Mouse (Mus musculus) neural tube, embryonic 15.5 days (tissue): ENCODE measurements around the gene Crispld2. TPM values are rescaled to one million over a fixed set of nuclear protein-coding genes. Genes with fewer than 3 reads are reported as not detected.

Experiments used
- ATAC-seq: fragments of 200-750 bp; cut with Nextera tagmentation; 2 replicates; pipeline ENCODE4 v1.8.0; 2017; ENCODE audit warnings: mild to moderate bottlenecking, moderate TSS enrichment, moderate library complexity; ENCODE audit not compliant: low FRiP score
- H3K27ac ChIP-seq: fragments of 300-500 bp; sonication (generic); replicated peaks from 2 replicates; pipeline ENCODE4 v1.5.1; 2015; ENCODE audit warnings: mild to moderate bottlenecking, inconsistent platforms
- H3K27me3 ChIP-seq: fragments of 300-500 bp; sonication (generic); replicated peaks from 2 replicates; pipeline ENCODE4 v1.6.1; 2015; ENCODE audit warnings: inconsistent platforms
- H3K36me3 ChIP-seq: fragments of 300-500 bp; sonication (generic); 2 replicates; pipeline ENCODE4 v1.6.1; 2015; ENCODE audit warnings: inconsistent platforms
- H3K4me1 ChIP-seq: fragments of 300-500 bp; sonication (generic); 2 replicates; pipeline ENCODE4 v1.6.1; 2015; ENCODE audit warnings: inconsistent platforms
- H3K4me2 ChIP-seq: fragments of 300-500 bp; sonication (generic); 2 replicates; pipeline ENCODE4 v1.6.1; 2015; ENCODE audit warnings: inconsistent platforms, mild to moderate bottlenecking, moderate library complexity
- H3K4me3 ChIP-seq: fragments of 300-500 bp; sonication (generic); replicated peaks from 2 replicates; pipeline ENCODE4 v1.5.1; 2015; ENCODE audit warnings: mild to moderate bottlenecking, inconsistent platforms
- H3K9ac ChIP-seq: fragments of 300-500 bp; sonication (generic); replicated peaks from 2 replicates; pipeline ENCODE4 v1.6.1; 2015; ENCODE audit warnings: mild to moderate bottlenecking, inconsistent platforms
- H3K9me3 ChIP-seq: fragments of 300-500 bp; sonication (generic); replicated peaks from 2 replicates; pipeline ENCODE4 v1.6.1; 2016; ENCODE audit warnings: inconsistent platforms
- WGBS: fragments of 180-500 bp; shearing (Covaris S2); methylation state at CpG from one replicate; pipeline ENCODE4 v1.1.7; 2015; ENCODE audit warnings: mixed read lengths; 5-methylcytosine and 5-hydroxymethylcytosine counted together
- polyA plus RNA-seq: library from polyadenylated mRNA; unstranded; fragments of >200 nt; fragmentation: Nextera tagmentation; extraction: Ambion mirVana; gene quantifications from 2 replicates; pipeline ENCODE4 v1.2.1, GENCODE M21; 2015

The Crispld2 gene
- polyA plus RNA-seq, 1 experiment from 2014 or later: 2.6 TPM

GRCm38 (mm10) chr8:120051908-120052307 is 59.7 kb downstream of the Crispld2 start:
- no peak for ATAC-seq
- H3K36me3 ChIP-seq: no peaks in the 10 kb centered on the region
- no peak overlapping the region for H3K9ac ChIP-seq
- H3K9me3 ChIP-seq: no peaks in the 10 kb centered on the region
- 89% methylated on average over 4 of the region's 4 CpGs for whole genome bisulfite sequencing
- no peak overlapping the region for H3K4me2 ChIP-seq
- no peak overlapping the region for H3K4me3 ChIP-seq
- H3K4me1 ChIP-seq: no peaks in the 10 kb centered on the region
- no peak overlapping the region for H3K27ac ChIP-seq
- H3K27me3 ChIP-seq: no peaks in the 10 kb centered on the region

- Histone ChIP-seq H3K4me2 (no peak overlapping the region), H3K36me3 (no peaks in the 10 kb centered on the region), H3K27me3 (no peaks in the 10 kb centered on the region), H3K9me3 (no peaks in the 10 kb centered on the region), H3K4me1 (no peaks in the 10 kb centered on the region), H3K27ac (no peak overlapping the region), H3K4me3 (no peak overlapping the region), H3K9ac (no peak overlapping the region)
- no peak for ATAC-seq
- 84% methylated on average over 8 of the region's 8 CpGs for WGBS
These were observed 60.1 kb downstream of the Crispld2 start for GRCm38 (mm10) chr8:120052318-120052717.

GRCm38 (mm10) chr8:120054833-120055232 is 62.6 kb downstream of the Crispld2 start:
- Histone ChIP-seq H3K27ac (no peak overlapping the region), H3K4me3 (no peak overlapping the region), H3K36me3 (no peaks in the 10 kb centered on the region), H3K4me2 (no peak overlapping the region), H3K9me3 (no peaks in the 10 kb centered on the region), H3K4me1 (no peaks in the 10 kb centered on the region), H3K9ac (no peak overlapping the region), H3K27me3 (no peaks in the 10 kb centered on the region)
- 91% methylated on average over 3 of the region's 3 CpGs for WGBS
- no peak for ATAC-seq

GRCm38 (mm10) chr8:120057078-120057477 is 64.8 kb downstream of the Crispld2 start:
- Histone ChIP-seq H3K36me3 (no peaks in the 10 kb centered on the region), H3K4me1 (no peaks in the 10 kb centered on the region), H3K9me3 (no peaks in the 10 kb centered on the region), H3K4me2 (no peak overlapping the region), H3K4me3 (no peak overlapping the region), H3K27me3 (no peaks in the 10 kb centered on the region), H3K9ac (no peak overlapping the region), H3K27ac (no peak overlapping the region)
- 80% methylated on average over 2 of the region's 2 CpGs for WGBS
- ATAC-seq: no peak

- H3K27ac ChIP-seq: no peak overlapping the region
- 88% methylated on average over 14 of the region's 14 CpGs for WGBS
- no peak overlapping the region for H3K9ac ChIP-seq
- H3K4me3 ChIP-seq: no peak overlapping the region
- no peaks in the 10 kb centered on the region for H3K36me3 ChIP-seq
- H3K9me3 ChIP-seq: no peaks in the 10 kb centered on the region
- no peak for ATAC-seq
- no peaks in the 10 kb centered on the region for H3K27me3 ChIP-seq
- no peaks in the 10 kb centered on the region for H3K4me1 ChIP-seq
- no peak overlapping the region for H3K4me2 ChIP-seq
These were observed 70.5 kb downstream of the Crispld2 start for GRCm38 (mm10) chr8:120062742-120063141.

GRCm38 (mm10) chr8:120063326-120063725 is 71.1 kb downstream of the Crispld2 start:
- no peak for ATAC-seq
- no peak overlapping the region for H3K4me3 ChIP-seq
- no peak overlapping the region for H3K27ac ChIP-seq
- no peak overlapping the region for H3K4me2 ChIP-seq
- H3K27me3 ChIP-seq: no peaks in the 10 kb centered on the region
- no peaks in the 10 kb centered on the region for H3K9me3 ChIP-seq
- 0 out of 2 replicates have a peak, but pooled peaks cover 2% of the 10 kb centered on the region for H3K4me1 ChIP-seq
- no peak overlapping the region for H3K9ac ChIP-seq
- 95% methylated on average over 2 of the region's 3 CpGs for WGBS
- H3K36me3 ChIP-seq: no peaks in the 10 kb centered on the region

GRCm38 (mm10) chr8:120065611-120066010 is 73.4 kb downstream of the Crispld2 start:
- H3K9ac ChIP-seq: no peak overlapping the region

GRCm38 (mm10) chr8:120066226-120066625 is 74.0 kb downstream of the Crispld2 start:
- no peak overlapping the region for H3K4me2 ChIP-seq
- H3K27me3 ChIP-seq: no peaks in the 10 kb centered on the region
- H3K36me3 ChIP-seq: no peaks in the 10 kb centered on the region
- no peak for ATAC-seq
- H3K9ac ChIP-seq: no peak overlapping the region
- H3K9me3 ChIP-seq: no peaks in the 10 kb centered on the region
- no peak overlapping the region for H3K27ac ChIP-seq
- 88% methylated on average over 4 of the region's 4 CpGs for WGBS
- 0 out of 2 replicates have a peak, but pooled peaks cover 4% of the 10 kb centered on the region for H3K4me1 ChIP-seq
- H3K4me3 ChIP-seq: no peak overlapping the region

More at GRCm38 (mm10) chr8:120065611-120066010, 73.4 kb downstream of the Crispld2 start:
- ATAC-seq: no peak
- Histone ChIP-seq H3K4me3 (no peak overlapping the region), H3K27me3 (no peaks in the 10 kb centered on the region), H3K9me3 (no peaks in the 10 kb centered on the region), H3K27ac (no peak overlapping the region), H3K4me1 (0 out of 2 replicates have a peak, but pooled peaks cover 4% of the 10 kb centered on the region), H3K4me2 (no peak overlapping the region), H3K36me3 (no peaks in the 10 kb centered on the region)
- 95% methylated on average over 8 of the region's 8 CpGs for WGBS

- 62% methylated on average over 19 of the region's 19 CpGs for WGBS
- H3K4me1 ChIP-seq: 0 out of 2 replicates have a peak, but pooled peaks cover 4% of the 10 kb centered on the region
- no peak overlapping the region for H3K4me2 ChIP-seq
- H3K27me3 ChIP-seq: no peaks in the 10 kb centered on the region
- ATAC-seq: no peak
- H3K9me3 ChIP-seq: no peaks in the 10 kb centered on the region
- no peak overlapping the region for H3K4me3 ChIP-seq
- H3K27ac ChIP-seq: no peak overlapping the region
- no peaks in the 10 kb centered on the region for H3K36me3 ChIP-seq
- no peak overlapping the region for H3K9ac ChIP-seq
These were observed 75.9 kb downstream of the Crispld2 start for GRCm38 (mm10) chr8:120067936-120068668.

- no peaks in the 10 kb centered on the region for H3K27me3 ChIP-seq
- H3K4me3 ChIP-seq: no peak overlapping the region
- H3K9ac ChIP-seq: no peak overlapping the region
- H3K4me2 ChIP-seq: no peak overlapping the region
- ATAC-seq: peak; percentile 80
- 0 out of 2 replicates have a peak, but pooled peaks cover 7% of the 10 kb centered on the region for H3K4me1 ChIP-seq
- no peaks in the 10 kb centered on the region for H3K36me3 ChIP-seq
- H3K27ac ChIP-seq: no peak overlapping the region
- no peaks in the 10 kb centered on the region for H3K9me3 ChIP-seq
- WGBS: 25% methylated on average over 4 of the region's 4 CpGs
These were observed 79.4 kb downstream of the Crispld2 start for GRCm38 (mm10) chr8:120071684-120072083.

- Histone ChIP-seq H3K4me2 (no peak overlapping the region), H3K36me3 (no peaks in the 10 kb centered on the region), H3K9ac (no peak overlapping the region), H3K27ac (no peak overlapping the region), H3K9me3 (no peaks in the 10 kb centered on the region), H3K4me1 (0 out of 2 replicates have a peak, but pooled peaks cover 7% of the 10 kb centered on the region), H3K4me3 (no peak overlapping the region), H3K27me3 (no peaks in the 10 kb centered on the region)
- WGBS: 58% methylated on average over 9 of the region's 9 CpGs
- ATAC-seq: no peak
These were observed 80.0 kb downstream of the Crispld2 start for GRCm38 (mm10) chr8:120072259-120072658.

- no peaks in the 10 kb centered on the region for H3K9me3 ChIP-seq
- 87% methylated on average over 8 of the region's 8 CpGs for WGBS
- no peaks in the 10 kb centered on the region for H3K27me3 ChIP-seq
- H3K36me3 ChIP-seq: no peaks in the 10 kb centered on the region
- no peak for ATAC-seq
- H3K4me1 ChIP-seq: 0 out of 2 replicates have a peak, but pooled peaks cover 7% of the 10 kb centered on the region
- no peak overlapping the region for H3K27ac ChIP-seq
- H3K4me3 ChIP-seq: no peak overlapping the region
- H3K4me2 ChIP-seq: no peak overlapping the region
- H3K9ac ChIP-seq: no peak overlapping the region
These were observed 80.6 kb downstream of the Crispld2 start for GRCm38 (mm10) chr8:120072827-120073226.
